Mouse (Mus musculus) adrenal gland (tissue): ENCODE data around the gene Kcnk4.

Experiments
- intact Hi-C: fragments of 180-260 bp; cut with DNase I; formaldehyde crosslinking; loops from one replicate; pipeline ENCODE4 v1.15.1; 2025

Kcnk4 gene

GRCm38 (mm10) chr19:6969665-6970381 is 35.5 kb upstream of the Kcnk4 start:
- intact Hi-C loops: loop anchor here (5.0 kb wide), 1 partner anchor 43 kb away; the partner anchor contains the start of gene Catsperz

GRCm38 (mm10) chr19:6969291-6969664 is 35.0 kb upstream of the Kcnk4 start:
- intact Hi-C loops: no loop called here

GRCm38 (mm10) chr19:6968491-6969271 is 34.4 kb upstream of the Kcnk4 start:
- intact Hi-C loops: no loop called here

GRCm38 (mm10) chr19:6956461-6956860 is 22.1 kb upstream of the Kcnk4 start:
- intact Hi-C loops: no loop called here

- intact Hi-C loops: no loop called here
Measured at GRCm38 (mm10) chr19:6955424-6955823, 21.1 kb upstream of the Kcnk4 start.

GRCm38 (mm10) chr19:6954046-6954445 is 19.7 kb upstream of the Kcnk4 start:
- intact Hi-C loops: no loop called here

- intact Hi-C loops: no loop called here
Measured at GRCm38 (mm10) chr19:6952712-6953037, 18.4 kb upstream of the Kcnk4 start.

- intact Hi-C loops: no loop called here
Measured at GRCm38 (mm10) chr19:6951994-6952711, 17.8 kb upstream of the Kcnk4 start.

GRCm38 (mm10) chr19:6951381-6951968 is 17.2 kb upstream of the Kcnk4 start:
- intact Hi-C loops: no loop called here

- intact Hi-C loops: no loop called here
Measured at GRCm38 (mm10) chr19:6950613-6951153, 16.4 kb upstream of the Kcnk4 start.

GRCm38 (mm10) chr19:6949951-6950350 is 15.6 kb upstream of the Kcnk4 start:
- intact Hi-C loops: no loop called here

GRCm38 (mm10) chr19:6949532-6949931 is 15.2 kb upstream of the Kcnk4 start:
- intact Hi-C loops: no loop called here

GRCm38 (mm10) chr19:6948186-6948585 is 13.9 kb upstream of the Kcnk4 start:
- intact Hi-C loops: no loop called here

GRCm38 (mm10) chr19:6947742-6948141 is 13.4 kb upstream of the Kcnk4 start:
- intact Hi-C loops: no loop called here

- intact Hi-C loops: loop anchor here (5.0 kb wide), 1 partner anchor 34 kb away; the partner anchor contains the start of gene Plcb3
Measured at GRCm38 (mm10) chr19:6943709-6944108, 9.4 kb upstream of the Kcnk4 start.

- intact Hi-C loops: loop anchor here (5.0 kb wide), 1 partner anchor 35 kb away; the partner anchor contains the start of gene Plcb3
Measured at GRCm38 (mm10) chr19:6942764-6943163, 8.4 kb upstream of the Kcnk4 start.

- intact Hi-C loops: loop anchor here (5.0 kb wide), 1 partner anchor 35 kb away; the partner anchor contains the start of gene Plcb3
Measured at GRCm38 (mm10) chr19:6942249-6942691, 8.0 kb upstream of the Kcnk4 start, which contains the start of gene Gpr137. Gpr137 (minus strand) TSS chr19:6942480.

- intact Hi-C loops: loop anchor here (5.0 kb wide), 1 partner anchor 36 kb away; the partner anchor contains the start of gene Plcb3
Measured at GRCm38 (mm10) chr19:6941372-6942248, 7.3 kb upstream of the Kcnk4 start, which contains the start of gene Bad. Bad (plus strand) TSS chr19:6941861.
